Mouse (Mus musculus) kidney, postnatal 10 days (tissue): ENCODE results near the gene Smbd1.

Experiments used
- DNase-seq: peaks from one replicate; pipeline ENCODE4 v3.0.0; 2021; ENCODE audit warnings: mixed read lengths

The Smbd1 gene

DNA sequence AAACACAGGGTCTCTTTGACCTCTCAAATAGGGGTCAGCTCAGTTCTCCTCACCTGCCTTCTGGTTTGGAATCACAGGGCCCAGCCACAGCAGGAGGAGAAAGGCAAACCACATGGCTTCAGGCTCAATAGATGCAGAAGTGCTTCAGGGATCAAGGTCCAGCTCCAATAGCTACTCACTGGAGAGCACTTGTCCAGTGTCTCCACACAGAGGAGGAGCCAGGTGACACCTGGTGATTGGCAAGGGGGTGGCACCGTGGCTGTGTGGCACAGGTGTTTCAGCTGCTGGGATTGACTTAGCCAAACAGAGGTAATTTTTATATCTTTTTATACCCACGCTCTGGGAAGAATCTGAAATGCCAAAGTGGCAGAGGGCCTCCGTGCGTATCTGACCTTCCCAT, at the start of gene Smbd1:
TSS of gene Smbd1 (minus strand) at position 157 of the 400 bp plus-strand sequence.
- DNase-seq: no peak

DNA sequence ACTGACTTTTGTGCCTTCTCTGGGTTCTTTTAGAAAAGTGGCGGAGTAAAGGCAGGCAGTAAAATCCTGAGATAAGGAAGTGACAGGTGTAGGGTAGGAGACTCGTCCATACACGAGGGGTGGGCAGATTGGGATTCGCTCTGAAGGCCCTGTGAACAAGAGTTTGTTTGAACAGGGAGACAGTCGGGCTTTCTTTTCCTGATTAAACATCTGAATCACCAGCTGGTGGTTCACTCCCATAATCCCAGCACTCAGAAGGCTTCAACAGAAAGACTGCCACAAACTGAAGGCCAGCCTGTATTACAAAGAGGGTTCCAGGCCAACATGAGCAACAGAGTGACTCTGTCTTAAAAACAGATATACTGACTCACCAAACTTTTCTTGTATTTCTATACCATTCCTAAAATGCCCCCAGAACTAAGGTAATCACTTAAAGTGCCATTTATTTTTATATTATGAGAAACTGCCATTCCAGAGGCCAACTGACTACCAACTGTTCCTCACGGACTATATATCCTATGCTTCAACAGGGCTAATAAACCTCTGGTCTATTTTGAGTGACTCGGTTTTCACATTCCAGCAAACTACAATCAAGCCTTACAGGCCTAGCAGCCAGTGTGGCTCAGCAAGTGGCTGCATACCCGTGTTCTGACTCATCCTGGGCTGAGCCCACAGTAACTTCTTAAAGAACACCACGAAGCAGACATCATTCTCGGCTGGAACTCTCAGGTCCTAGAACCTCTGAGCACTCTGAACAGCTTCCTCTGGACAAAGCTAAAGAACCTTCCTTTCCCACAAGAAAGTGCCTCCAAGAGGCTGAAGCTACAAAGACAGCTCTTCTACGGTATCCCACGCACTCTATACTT, 48.7 kb upstream of the Smbd1 start:
- peak; percentile 31 for DNase-seq

DNA sequence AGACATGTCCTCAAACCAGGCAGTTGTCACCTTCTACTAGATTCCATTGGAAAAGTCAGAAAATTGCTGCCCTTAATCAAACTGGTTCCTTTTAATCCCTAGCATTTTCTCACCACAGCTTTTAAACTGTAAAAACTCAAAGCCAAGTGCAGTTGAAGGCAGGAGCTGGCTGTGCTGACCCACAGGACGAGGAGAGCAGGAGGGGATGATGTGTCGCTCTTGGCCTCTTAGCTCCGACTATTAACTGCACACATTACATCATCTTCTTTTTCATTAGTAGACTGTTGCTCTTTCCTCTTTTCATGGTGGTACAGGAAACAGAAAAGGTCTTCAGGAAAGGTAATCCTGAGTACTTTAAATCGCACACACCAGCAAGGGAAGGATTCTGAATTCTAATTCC, 48.1 kb upstream of the Smbd1 start:
- DNase-seq: no peak

GRCm38 (mm10) chr16:32856751-32857150, 46.5 kb upstream of the Smbd1 start:
- DNase-seq: no peak

DNA sequence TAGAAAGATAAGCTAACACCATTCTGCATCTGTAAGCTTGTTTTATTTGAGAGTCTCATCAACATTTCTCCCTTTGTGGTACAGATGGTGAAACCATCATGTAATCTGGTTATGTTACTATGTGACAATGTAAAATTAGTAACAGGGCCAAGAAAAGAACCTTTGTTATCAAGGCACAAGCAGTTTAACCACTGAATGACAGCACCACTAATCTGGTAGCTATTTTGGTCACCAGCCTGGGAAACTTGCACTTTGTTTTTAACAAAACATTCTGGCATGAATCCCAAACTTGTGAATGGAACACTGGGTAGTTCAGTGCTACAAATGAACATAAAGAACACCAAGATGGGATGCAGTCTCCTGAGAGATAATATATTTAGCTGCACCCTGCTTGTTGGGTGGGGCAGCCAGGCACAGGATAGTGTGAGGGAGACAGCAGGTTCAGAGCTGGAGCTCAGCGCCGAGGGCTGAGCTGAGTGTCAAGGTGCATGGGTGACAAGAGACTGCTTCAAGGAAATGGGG, 43.8 kb upstream of the Smbd1 start:
- DNase-seq: no peak

DNA sequence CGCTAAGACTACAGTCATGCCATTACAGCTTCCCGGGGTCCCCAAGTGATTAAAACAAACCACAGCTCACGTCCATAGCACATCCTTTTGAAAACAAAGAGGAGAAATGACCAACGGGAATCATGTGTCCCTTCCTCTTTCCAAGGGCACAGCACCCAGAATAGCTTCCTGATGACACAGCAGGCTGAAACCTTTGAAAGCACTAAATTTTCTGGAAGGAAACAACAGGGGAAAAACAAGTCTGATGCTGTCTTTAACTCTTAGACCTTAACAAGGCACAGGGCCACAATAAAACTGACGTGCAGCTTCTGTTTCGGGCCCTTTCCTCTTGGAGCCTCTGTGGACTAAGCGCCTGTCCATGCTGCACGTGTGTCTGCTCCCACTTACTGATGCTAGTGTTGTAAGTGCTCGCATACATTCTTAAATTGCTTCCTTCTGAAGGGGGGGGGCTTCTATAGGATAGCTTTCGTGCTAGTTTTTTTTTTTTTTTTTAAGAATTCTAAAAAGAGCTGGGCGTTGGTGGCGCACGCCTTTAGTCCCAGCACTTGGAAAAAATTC, 43.3 kb upstream of the Smbd1 start:
- no peak for DNase-seq

DNA sequence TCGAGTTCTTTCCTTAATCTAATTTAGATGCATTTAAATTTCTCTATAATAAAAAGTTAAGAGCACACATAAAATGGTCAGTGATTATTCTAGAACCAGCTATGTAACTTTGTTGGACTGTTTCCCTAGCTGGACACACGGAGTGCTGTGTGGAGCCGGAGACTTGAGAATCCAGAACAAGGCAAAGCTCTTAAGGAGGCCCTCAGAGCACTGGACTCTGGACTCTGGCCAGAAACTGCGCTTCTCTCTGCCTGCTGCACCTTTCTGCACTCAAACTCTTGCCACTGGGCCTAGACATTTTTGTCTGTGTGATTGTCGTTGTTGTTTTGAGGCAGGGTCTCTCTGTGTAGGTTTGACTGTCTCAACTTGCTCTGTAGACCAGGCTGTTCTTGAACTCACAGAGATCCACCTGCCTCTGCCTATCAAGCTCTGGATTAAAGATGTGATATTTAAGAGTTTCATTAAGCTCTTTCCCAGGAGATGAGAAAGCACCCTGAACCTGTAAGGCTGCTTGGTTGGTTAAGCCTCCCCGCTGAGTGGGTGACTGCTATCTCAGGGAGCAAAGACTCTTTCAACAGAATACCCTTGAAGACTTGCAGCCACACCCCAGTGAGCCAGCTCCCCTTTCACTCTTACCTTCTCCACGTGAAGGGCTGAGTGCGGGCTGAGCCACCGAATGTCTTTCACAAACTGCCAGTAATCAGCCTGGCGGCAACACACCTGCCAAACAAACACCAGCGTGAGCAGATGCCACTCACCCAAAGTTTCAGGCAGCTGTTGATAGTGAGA, 39.0 kb upstream of the Smbd1 start:
- peak; percentile 65 for DNase-seq

GRCm38 (mm10) chr16:32847103-32847502, 36.8 kb upstream of the Smbd1 start:
- DNase-seq: no peak

GRCm38 (mm10) chr16:32831501-32831900, 21.2 kb upstream of the Smbd1 start:
- no peak for DNase-seq

GRCm38 (mm10) chr16:32829104-32829503, 18.8 kb upstream of the Smbd1 start:
- DNase-seq: no peak

GRCm38 (mm10) chr16:32826521-32826920, 16.2 kb upstream of the Smbd1 start:
- no peak for DNase-seq

DNA sequence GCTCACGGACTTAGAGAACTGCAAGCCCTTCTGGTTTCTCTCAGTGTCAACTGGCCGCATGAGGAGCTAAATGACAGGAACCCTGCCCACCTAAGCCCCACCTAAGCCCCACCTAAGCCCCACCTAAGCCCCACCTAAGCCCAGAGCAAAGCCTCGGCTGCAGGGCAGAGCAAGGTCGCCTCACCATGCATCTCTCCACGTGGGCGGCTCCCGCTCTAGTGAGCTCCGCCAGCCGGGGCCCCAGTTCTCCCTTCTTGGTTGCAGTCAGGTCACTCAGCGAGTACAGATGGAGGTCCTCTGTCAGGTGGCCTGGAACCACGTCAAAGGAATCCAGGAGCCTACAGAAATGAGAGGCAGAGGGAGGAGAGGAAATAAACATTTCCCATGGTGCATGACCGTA, 15.1 kb upstream of the Smbd1 start:
- DNase-seq: no peak

DNA sequence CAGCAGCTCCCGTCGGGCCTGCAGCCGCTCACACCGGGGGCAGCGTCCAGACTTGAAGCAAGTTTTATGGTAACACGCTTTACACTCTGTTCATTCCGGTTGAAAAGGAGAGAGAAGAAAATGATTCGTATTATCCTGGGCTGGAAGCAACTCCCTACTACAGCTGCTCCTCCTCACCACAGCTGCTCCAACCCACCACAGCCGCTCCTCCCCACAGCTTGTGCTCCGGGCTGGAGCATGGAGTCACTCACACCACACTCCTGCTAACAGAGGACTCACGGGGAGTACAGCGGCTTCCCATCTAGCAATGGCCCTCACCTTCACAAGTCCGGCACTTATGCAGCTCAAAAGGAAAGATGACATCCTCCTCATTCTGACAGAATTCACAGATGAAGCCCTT, 13.8 kb upstream of the Smbd1 start:
- DNase-seq: no peak

- DNase-seq: no peak
Measured at GRCm38 (mm10) chr16:32823487-32823886, 13.2 kb upstream of the Smbd1 start.

DNA sequence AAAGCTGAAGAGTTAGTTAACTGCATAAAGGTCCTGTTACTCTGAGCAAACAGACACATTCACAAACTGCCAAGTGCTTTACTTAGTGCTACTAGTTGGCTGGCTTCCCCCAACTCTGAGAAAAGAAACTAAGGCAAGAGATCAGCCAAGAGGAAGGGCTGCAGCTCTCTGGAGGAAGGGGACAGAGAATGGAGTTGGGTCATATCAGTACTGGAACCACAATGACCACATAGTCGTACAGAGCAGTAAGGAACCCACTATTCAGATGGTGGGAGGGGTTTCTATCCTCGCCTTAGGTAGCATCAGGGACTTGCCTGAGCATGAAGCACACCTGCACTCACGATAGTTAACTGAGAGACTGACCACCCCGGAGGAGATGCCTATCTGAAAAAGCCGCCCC, 12.6 kb upstream of the Smbd1 start:
- DNase-seq: no peak

GRCm38 (mm10) chr16:32822450-32822827, 12.2 kb upstream of the Smbd1 start:
- DNase-seq: no peak

- DNase-seq: peak; percentile 42
Measured at GRCm38 (mm10) chr16:32821772-32822449, 11.6 kb upstream of the Smbd1 start.

DNA sequence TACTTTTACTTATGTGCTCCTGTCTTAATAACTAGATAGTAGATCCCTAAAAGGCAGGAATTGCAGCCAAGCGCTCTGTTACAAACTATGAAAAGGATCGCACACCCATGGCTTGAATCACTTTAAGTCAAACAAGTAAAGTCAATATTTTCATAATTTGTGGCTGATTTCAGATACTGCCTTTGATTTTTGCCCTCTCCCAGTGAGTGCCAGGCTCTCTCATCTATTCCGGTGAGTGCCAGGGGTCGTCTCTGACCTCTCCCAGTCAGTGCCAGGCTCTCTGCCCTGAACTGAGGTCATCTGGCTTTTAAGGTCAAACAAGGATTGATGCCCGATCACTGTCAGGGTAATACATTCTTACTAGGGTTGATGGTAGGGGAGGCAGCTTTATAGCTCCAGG, 8.2 kb upstream of the Smbd1 start:
- DNase-seq: no peak

DNA sequence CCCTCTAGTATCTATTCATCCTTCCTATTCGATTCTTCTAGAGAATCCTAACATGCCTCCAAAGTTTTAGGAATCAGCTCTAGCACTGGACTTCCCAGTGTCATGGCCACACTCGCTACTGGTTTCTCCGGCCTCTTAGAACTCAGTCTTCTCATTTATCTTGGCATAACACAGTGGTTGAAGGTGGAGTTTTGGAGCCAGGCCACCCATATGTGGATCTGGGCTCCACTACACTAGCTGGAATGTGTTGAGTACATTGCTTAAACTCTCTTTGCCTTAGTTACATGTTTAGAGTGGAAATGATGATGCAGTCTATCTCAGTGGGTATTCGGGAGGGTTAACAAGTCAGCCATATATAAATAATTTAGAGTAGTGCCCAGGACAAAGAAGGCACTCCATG, 7.8 kb upstream of the Smbd1 start:
- DNase-seq: no peak

- DNase-seq: peak; percentile 80
Measured at GRCm38 (mm10) chr16:32815160-32815605, 4.9 kb upstream of the Smbd1 start.

DNA sequence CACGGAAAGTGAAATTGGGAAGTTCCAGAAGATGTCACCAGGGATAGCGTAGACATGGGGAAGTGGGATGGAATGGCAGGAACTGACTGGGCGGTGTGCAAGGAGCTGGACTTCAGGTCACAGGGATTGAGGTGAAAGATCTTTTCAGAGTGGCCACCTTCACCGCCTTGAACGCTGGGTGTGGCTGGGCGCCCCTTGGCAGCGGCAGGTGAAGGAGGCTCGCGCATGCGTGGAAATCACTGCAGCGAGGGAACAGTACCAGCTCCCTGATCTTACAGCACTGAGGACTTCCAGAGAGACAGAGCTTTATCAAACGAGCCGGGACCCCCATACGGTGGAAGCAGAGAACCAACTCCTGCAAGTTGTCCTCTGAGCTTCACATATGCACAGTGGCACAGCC, 4.3 kb upstream of the Smbd1 start:
- DNase-seq: peak; percentile 71

DNA sequence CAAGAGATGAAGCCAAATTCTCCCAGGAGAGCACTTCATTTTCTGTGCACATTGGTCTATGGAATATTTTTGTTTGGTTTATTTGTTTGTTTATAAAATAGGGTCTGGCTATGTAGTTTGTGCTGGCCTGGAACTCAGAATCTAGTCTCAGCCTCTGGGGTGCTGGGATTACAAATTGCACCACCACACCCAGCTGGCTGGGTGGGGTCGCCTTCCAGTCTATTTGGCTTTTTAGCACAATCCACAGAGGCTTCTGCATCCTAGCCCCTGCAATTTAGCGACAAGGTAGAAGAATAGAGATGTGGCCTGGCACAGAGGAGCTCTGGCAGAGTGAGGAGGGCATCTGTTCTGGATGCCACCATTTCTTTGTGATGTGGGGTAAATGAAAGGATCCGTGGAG, 3.5 kb upstream of the Smbd1 start:
- no peak for DNase-seq

DNA sequence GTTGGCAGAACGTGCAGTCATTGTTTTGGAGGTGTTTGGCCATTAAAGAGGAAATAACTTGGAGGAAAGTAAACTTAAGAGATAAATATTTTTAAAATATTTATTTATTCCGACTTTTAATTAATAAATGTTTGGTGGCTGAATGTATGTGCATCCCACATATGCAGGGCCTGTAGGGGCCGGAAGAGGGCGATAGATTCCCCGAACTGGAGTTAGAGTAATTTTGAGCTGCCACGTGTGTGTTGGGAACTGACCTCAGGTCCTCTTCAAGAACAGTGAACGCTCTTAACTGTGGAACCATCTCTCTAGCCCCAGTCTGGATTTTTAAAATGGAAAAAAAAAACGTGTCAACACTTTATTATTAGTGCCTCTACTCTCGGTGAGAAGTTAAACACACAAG, 3.1 kb upstream of the Smbd1 start:
- DNase-seq: peak; percentile 44
